Mouse (Mus musculus) stomach, postnatal 0 days (tissue): ENCODE measurements around the gene Olfr552. TPM values are rescaled to one million over a fixed set of nuclear protein-coding genes. Genes with fewer than 3 reads are reported as not detected.
"Not testable (repeated sequence)": the region's sequence is repeated elsewhere in the genome, so short reads cannot be mapped to it uniquely, and the experiment has no call there.

ENCODE experiments used
- ATAC-seq: fragments of 200-750 bp; cut with Nextera tagmentation; 2 replicates; pipeline ENCODE4 v1.8.0; 2017; ENCODE audit not compliant: low FRiP score, low TSS enrichment
- DNase-seq: peaks from one replicate; pipeline ENCODE4 v3.0.0-alpha.2; 2016; ENCODE audit warnings: low spot score
- H3K27ac ChIP-seq: fragments of 300-500 bp; sonication (generic); replicated peaks from 2 replicates; pipeline ENCODE4 v1.5.1; 2014; ENCODE audit warnings: mild to moderate bottlenecking, control low read depth
- H3K27me3 ChIP-seq: fragments of 300-500 bp; sonication (generic); 2 replicates; pipeline ENCODE4 v1.6.1; 2014; ENCODE audit warnings: low read length; ENCODE audit not compliant: control insufficient read depth, insufficient read depth
- H3K36me3 ChIP-seq: fragments of 300-500 bp; sonication (generic); 2 replicates; pipeline ENCODE4 v1.6.1; 2014; ENCODE audit warnings: low read length, mixed read lengths; ENCODE audit not compliant: control insufficient read depth, insufficient read depth
- H3K4me1 ChIP-seq: fragments of 300-500 bp; sonication (generic); replicated peaks from 2 replicates; pipeline ENCODE4 v1.6.1; 2014; ENCODE audit warnings: antibody characterized with exemption; ENCODE audit not compliant: control insufficient read depth, insufficient read depth
- H3K4me2 ChIP-seq: fragments of 300-500 bp; sonication (generic); replicated peaks from 2 replicates; pipeline ENCODE4 v1.6.1; 2014; ENCODE audit warnings: low read depth, mild to moderate bottlenecking, control low read depth, moderate library complexity
- H3K4me3 ChIP-seq: fragments of 300-500 bp; sonication (generic); 2 replicates; pipeline ENCODE4 v1.5.1; 2014; ENCODE audit warnings: low read depth, low read length, control low read depth
- H3K9ac ChIP-seq: fragments of 300-500 bp; sonication (generic); 2 replicates; pipeline ENCODE4 v1.6.1; 2014; ENCODE audit warnings: mild to moderate bottlenecking, low read length, control low read depth, mixed read lengths
- H3K9me3 ChIP-seq: fragments of 300-500 bp; sonication (generic); 2 replicates; pipeline ENCODE4 v1.6.1; 2016; ENCODE audit warnings: low read length; ENCODE audit not compliant: control insufficient read depth
- CTCF ChIP-seq: IDR thresholded peaks from 2 replicates; pipeline ENCODE4 v1.5.1; 2016; ENCODE audit warnings: antibody characterized with exemption, low read depth, mild to moderate bottlenecking, moderate library complexity
- EP300 ChIP-seq: optimal IDR thresholded peaks from 2 replicates; pipeline ENCODE3; 2016; ENCODE audit warnings: antibody characterized with exemption
- WGBS: fragments of 180-500 bp; shearing (Covaris S2); extraction: QIAGEN DNeasy Blood & Tissue Kit; methylation state at CpG from one replicate; pipeline ENCODE4 v1.1.7; 2014; 5-methylcytosine and 5-hydroxymethylcytosine counted together
- polyA plus RNA-seq: library from polyadenylated mRNA; unstranded; fragments of >200 nt; fragmentation: Nextera tagmentation; extraction: Ambion mirVana; gene quantifications from 2 replicates; pipeline ENCODE4 v1.2.1, GENCODE M21; 2015

Olfr552 gene
- polyA plus RNA-seq, 1 experiment from 2014 or later, result not detected

- Histone ChIP-seq H3K4me2 (no peak overlapping the region), H3K4me1 (no peaks in the 10 kb centered on the region), H3K9me3 (no peaks in the 10 kb centered on the region), H3K36me3 (no peaks in the 10 kb centered on the region), H3K9ac (no peak overlapping the region), H3K4me3 (no peak overlapping the region), H3K27ac (no peak overlapping the region), H3K27me3 (no peaks in the 10 kb centered on the region)
- ATAC-seq (no peak), DNase-seq (peak; percentile 21)
- no peak for TF ChIP-seq EP300
- TF ChIP-seq CTCF, result peak; percentile 77
- WGBS, result 27% methylated on average over 3 of the region's 3 CpGs
These were observed 39.1 kb downstream of the Olfr552 start for GRCm38 (mm10) chr7:102636665-102637064.

GRCm38 (mm10) chr7:102638132-102638531 is 40.6 kb downstream of the Olfr552 start, which contains the start of gene Olfr554:
TSS of gene Olfr554 (plus strand) at chr7:102638432.
- Histone ChIP-seq H3K36me3 (no peaks in the 10 kb centered on the region), H3K4me3 (no peak within 1 kb of the TSS), H3K9me3 (no peaks in the 10 kb centered on the region), H3K4me1 (no peaks in the 10 kb centered on the region), H3K27me3 (no peaks in the 10 kb centered on the region), H3K9ac (no peak within 1 kb of the TSS), H3K4me2 (no peak within 1 kb of the TSS), H3K27ac (no peak within 1 kb of the TSS)
- 65% methylated on average over 1 of the region's 1 CpGs for WGBS
- ATAC-seq, result no peak
- TF ChIP-seq CTCF (no peak), EP300 (no peak)
- no peak for DNase-seq

GRCm38 (mm10) chr7:102644945-102645344 is 47.4 kb downstream of the Olfr552 start:
- not testable (repeated sequence) for H3K9me3 ChIP-seq, H3K4me1 ChIP-seq

More at GRCm38 (mm10) chr7:102644945-102645344, 47.4 kb downstream of the Olfr552 start:
- not testable (repeated sequence) for H3K27ac ChIP-seq, DNase-seq, H3K4me3 ChIP-seq, H3K36me3 ChIP-seq, H3K27me3 ChIP-seq, H3K9ac ChIP-seq, ATAC-seq, H3K4me2 ChIP-seq
- WGBS, result 82% methylated on average over 3 of the region's 4 CpGs

Other genes with a start within 250 kb of the Olfr552 start
- 31.2 and 35.7 TPM in 2 replicates for gene Rrm1, start 156.1 kb upstream of the Olfr552 start, polyA plus RNA-seq
- not detected in 2 replicates for gene Olfr543, start 116.1 kb upstream of the Olfr552 start, polyA plus RNA-seq
- 0.04 TPM in 1 of 2 replicates, not detected in the other for gene Olfr544, start 109.5 kb upstream of the Olfr552 start, polyA plus RNA-seq
- gene Olfr545, start 98.2 kb upstream of the Olfr552 start, polyA plus RNA-seq, result 0.04 TPM in 1 of 2 replicates, not detected in the other
- not detected in 2 replicates for gene Olfr547, start 63.0 kb upstream of the Olfr552 start, polyA plus RNA-seq
- not detected in 2 replicates for gene Olfr548-ps1, start 56.9 kb upstream of the Olfr552 start, polyA plus RNA-seq
- gene Olfr549, start 47.9 kb upstream of the Olfr552 start, polyA plus RNA-seq, result not detected in 2 replicates
- 0.63 and 0.68 TPM in 2 replicates for gene Trim21, start 32.3 kb upstream of the Olfr552 start, polyA plus RNA-seq
- gene Olfr550, start 26.3 kb upstream of the Olfr552 start, polyA plus RNA-seq, result not detected in 2 replicates
- gene Olfr551, start 5.9 kb upstream of the Olfr552 start, polyA plus RNA-seq, result 0.01 TPM in 1 of 2 replicates, not detected in the other
- not detected in 2 replicates for gene Olfr553, start 20.4 kb downstream of the Olfr552 start, polyA plus RNA-seq
- gene Olfr554, start 40.7 kb downstream of the Olfr552 start, polyA plus RNA-seq, result not detected in 2 replicates
- not detected in 2 replicates for gene Olfr555, start 61.1 kb downstream of the Olfr552 start, polyA plus RNA-seq
- gene Olfr556, start 67.1 kb downstream of the Olfr552 start, polyA plus RNA-seq, result not detected in 2 replicates
- 9.6 and 9.7 TPM in 2 replicates for gene Trim68, start 89.6 kb downstream of the Olfr552 start, polyA plus RNA-seq
- gene Olfr557, start 98.1 kb downstream of the Olfr552 start, polyA plus RNA-seq, result not detected in 2 replicates
- 0.27 and 0.40 TPM in 2 replicates for gene Olfr558, start 104.4 kb downstream of the Olfr552 start, polyA plus RNA-seq
- gene Olfr33, start 121.3 kb downstream of the Olfr552 start, polyA plus RNA-seq, result not detected in 2 replicates
- gene Olfr559, start 129.7 kb downstream of the Olfr552 start, polyA plus RNA-seq, result not detected in 2 replicates
- not detected in 2 replicates for gene Olfr560, start 161.6 kb downstream of the Olfr552 start, polyA plus RNA-seq
- gene Olfr78, start 161.7 kb downstream of the Olfr552 start, polyA plus RNA-seq, result 0.32 and 0.35 TPM in 2 replicates
- gene Olfr561, start 173.5 kb downstream of the Olfr552 start, polyA plus RNA-seq, result not detected in 2 replicates
- gene Olfr564, start 205.7 kb downstream of the Olfr552 start, polyA plus RNA-seq, result not detected in 2 replicates